Mouse (Mus musculus): ENCODE measurements at regions not wholly inside any gene's neighbourhood (a gene's known extent, or its start where the extent isn't known, plus 50 kb on each side); places are given as distances from the start of the nearest gene placed in this dataset.
"Not testable (repeated sequence)": the region's sequence is repeated elsewhere in the genome, so short reads cannot be mapped to it uniquely, and the experiment has no call there.

DNA sequence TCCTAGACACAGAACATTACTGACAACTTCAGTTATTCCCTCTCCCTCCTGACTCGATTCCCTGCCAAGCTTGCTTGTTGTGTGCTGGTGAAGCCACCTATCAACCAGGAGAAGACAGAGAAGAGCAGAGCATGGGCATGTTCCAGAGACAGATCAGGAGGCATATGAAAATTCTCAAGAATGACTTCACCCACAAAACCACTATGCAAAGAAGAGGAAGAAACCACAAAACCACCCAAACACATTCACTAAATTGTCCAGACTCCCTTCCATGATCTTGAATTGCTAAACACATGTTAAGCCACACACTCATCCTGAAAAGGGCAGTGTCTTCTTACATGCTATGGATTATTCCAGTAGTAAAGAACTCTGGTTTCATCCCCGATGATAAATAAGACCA lies 284.8 kb upstream of the Tex13c3 start:
- DNase-seq: no peak

DNA sequence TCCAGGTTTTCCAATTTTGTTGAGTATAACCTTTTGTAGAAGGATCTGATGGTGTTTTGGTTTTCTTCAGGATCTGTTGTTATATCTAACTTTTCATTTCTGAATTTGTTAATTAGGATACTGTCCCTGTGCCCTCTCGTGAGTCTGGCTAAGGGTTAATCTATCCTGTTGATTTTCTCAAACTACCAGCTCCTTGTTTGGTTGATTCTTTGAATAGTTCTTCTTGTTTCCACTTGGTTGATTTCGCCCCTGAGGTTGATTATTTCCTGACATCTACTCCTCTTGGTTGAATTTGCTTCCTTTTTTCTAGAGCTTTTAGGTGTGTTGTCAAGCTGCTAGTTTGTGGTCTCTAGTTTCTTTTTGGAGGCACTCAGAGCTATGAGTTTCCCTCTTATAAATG lies 270.4 kb upstream of the Tex13c3 start:
- DNase-seq: not testable (repeated sequence)

DNA sequence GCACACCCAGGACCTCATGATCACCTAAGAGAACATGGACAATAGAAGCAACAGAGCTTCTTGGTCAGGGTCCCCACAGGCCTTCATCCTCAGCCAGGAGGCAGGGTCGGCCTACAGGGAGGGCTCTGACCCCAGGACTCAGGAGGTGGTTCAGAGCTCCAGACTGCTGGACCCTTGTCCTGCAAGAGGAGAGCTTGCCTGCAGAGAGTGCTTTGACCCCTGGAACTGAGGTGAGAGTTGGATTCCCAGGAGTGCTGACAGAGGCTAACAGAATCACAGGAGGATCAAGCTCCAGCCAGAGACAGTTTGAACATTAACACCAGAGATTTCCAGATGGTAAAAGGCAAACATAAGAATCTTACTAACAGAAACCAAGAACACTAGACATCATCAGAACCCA lies 227.9 kb upstream of the Tex13c3 start:
- not testable (repeated sequence) for DNase-seq

DNA sequence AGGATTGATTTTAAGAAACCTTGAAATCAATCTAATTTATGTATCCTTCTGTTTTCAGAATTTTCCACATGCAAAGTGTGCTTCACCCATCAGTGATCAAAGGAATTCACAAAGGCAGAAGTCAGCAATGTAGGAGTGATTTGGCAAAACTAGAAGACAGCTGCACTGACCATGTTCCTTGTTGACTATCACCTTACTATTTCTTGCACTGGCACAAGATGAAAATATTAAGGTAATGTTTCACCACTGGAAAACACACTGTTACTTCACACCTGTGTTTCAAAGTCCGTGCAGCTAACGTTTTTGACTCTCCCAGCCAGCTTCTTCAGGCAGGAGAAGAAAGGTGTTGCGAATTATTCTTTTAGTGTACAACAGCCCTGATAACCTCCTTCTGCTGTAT lies 221.4 kb upstream of the Tex13c3 start:
- DNase-seq: no peak

DNA sequence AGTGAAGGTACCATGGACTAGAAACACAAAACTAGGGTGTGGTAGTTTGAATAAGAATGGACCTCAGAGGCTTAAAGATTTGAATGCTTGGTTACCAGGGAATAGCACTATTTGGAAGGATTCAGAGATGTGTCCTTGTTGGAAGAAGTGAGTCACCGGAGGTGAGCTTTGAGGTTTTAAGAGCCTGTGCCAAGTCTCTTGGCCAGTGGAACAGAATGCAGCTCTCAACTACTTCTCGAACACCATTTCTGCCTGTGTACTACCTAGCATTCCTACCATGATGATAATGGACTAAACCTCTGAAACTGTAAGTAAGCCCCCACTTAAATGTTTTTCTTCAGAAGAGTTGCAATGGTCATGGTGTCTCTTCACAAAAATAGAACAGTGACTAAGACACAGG lies 219.2 kb upstream of the Tex13c3 start:
- DNase-seq: no peak

DNA sequence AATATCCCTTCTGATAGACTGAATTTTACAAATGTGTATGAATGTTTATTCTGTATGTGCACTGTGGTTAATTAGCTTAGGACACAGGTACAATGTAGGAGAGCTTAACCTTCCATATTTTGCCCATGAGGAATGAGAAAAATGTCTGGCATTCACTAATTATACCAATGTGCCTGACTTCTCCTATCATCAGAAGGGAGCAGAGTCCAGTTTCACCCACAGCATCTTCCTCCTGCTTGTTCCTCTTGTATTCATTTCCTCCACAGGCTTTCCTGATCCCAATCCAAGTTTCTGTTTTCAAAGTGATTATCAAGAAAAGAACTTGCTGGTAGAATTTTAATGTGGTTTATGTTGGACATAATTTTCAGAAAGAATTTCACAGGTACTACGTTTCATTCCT lies 206.4 kb upstream of the Tex13c3 start:
- DNase-seq: peak in 1 of 2 experiments; percentile 0
